Mouse (Mus musculus) cerebellum, adult 2 months (tissue): ENCODE data around the gene Bsnd.

Experiments
- CTCF ChIP-seq: fragments of 200-500 bp; IDR thresholded peaks from 2 replicates; pipeline ENCODE4 v1.5.1; 2011; ENCODE audit warnings: low read depth, mild to moderate bottlenecking, control low read depth, low read length, moderate library complexity, borderline replicate concordance; ENCODE audit not compliant: insufficient read depth
- POLR2A ChIP-seq: fragments of 200-500 bp; IDR thresholded peaks from 2 replicates; pipeline ENCODE4 v1.6.1; 2011; ENCODE audit warnings: low read length, control low read depth, borderline replicate concordance; ENCODE audit not compliant: insufficient read depth

GRCm38 (mm10) chr4:106541491-106541890 lies 49.4 kb upstream of the Bsnd start:
- TF ChIP-seq POLR2A (no peak), CTCF (no peak)
